Mouse (Mus musculus) stomach, embryonic 14.5 days (tissue): ENCODE measurements around the gene Csde1. TPM values are rescaled to one million over a fixed set of nuclear protein-coding genes. Genes with fewer than 3 reads are reported as not detected.

ENCODE experiments used
- ATAC-seq: fragments of 200-750 bp; cut with Nextera tagmentation; 2 replicates; pipeline ENCODE4 v1.8.0; 2017; ENCODE audit warnings: low read depth, moderate TSS enrichment; ENCODE audit not compliant: insufficient number of reproducible peaks, insufficient read depth, low FRiP score
- H3K27ac ChIP-seq: fragments of 300-500 bp; sonication (generic); 2 replicates; pipeline ENCODE4 v1.5.1; 2014; ENCODE audit warnings: mild to moderate bottlenecking, low read length, moderate library complexity, mixed read lengths
- H3K27me3 ChIP-seq: fragments of 300-500 bp; sonication (generic); 2 replicates; pipeline ENCODE4 v1.6.1; 2014; ENCODE audit warnings: low read length, control low read depth, mixed read lengths; ENCODE audit not compliant: control insufficient read depth, insufficient read depth
- H3K36me3 ChIP-seq: fragments of 300-500 bp; sonication (generic); 2 replicates; pipeline ENCODE4 v1.6.1; 2014; ENCODE audit warnings: mild to moderate bottlenecking, control low read depth, low read length, moderate library complexity, mixed read lengths; ENCODE audit not compliant: control insufficient read depth, insufficient read depth
- H3K4me1 ChIP-seq: fragments of 300-500 bp; sonication (generic); 2 replicates; pipeline ENCODE4 v1.6.1; 2014; ENCODE audit warnings: low read length, control low read depth, mixed read lengths; ENCODE audit not compliant: control insufficient read depth, insufficient read depth
- H3K4me2 ChIP-seq: fragments of 300-500 bp; sonication (generic); replicated peaks from 2 replicates; pipeline ENCODE4 v1.6.1; 2014; ENCODE audit warnings: low read depth, low read length, control low read depth
- H3K4me3 ChIP-seq: fragments of 300-500 bp; sonication (generic); 2 replicates; pipeline ENCODE4 v1.5.1; 2014; ENCODE audit warnings: low read depth, low read length, control low read depth
- H3K9ac ChIP-seq: fragments of 300-500 bp; sonication (generic); replicated peaks from 2 replicates; pipeline ENCODE4 v1.6.1; 2014; ENCODE audit warnings: low read depth, mild to moderate bottlenecking, control low read depth, low read length, moderate library complexity, mixed read lengths
- H3K9me3 ChIP-seq: fragments of 300-500 bp; sonication (generic); 2 replicates; pipeline ENCODE4 v1.6.1; 2016; ENCODE audit warnings: low read depth, low read length, control low read depth; ENCODE audit not compliant: control insufficient read depth
- WGBS: fragments of 180-500 bp; shearing (Covaris S2); extraction: QIAGEN DNeasy Blood & Tissue Kit; methylation state at CpG from one replicate; pipeline ENCODE4 v1.1.7; 2014; 5-methylcytosine and 5-hydroxymethylcytosine counted together
- polyA plus RNA-seq: library from polyadenylated mRNA; unstranded; fragments of >200 nt; fragmentation: Nextera tagmentation; extraction: Ambion mirVana; gene quantifications from 2 replicates; pipeline ENCODE4 v1.2.1, GENCODE M21; 2014

Csde1 gene
- polyA plus RNA-seq, 1 experiment from 2014 or later: 466 TPM

GRCm38 (mm10) chr3:102995605-102996321, 24.5 kb upstream of the Csde1 start, which contains the start of gene Sike1:
Gene Sike1 (plus strand): TSS chr3:102995708.
- peak within 1 kb of the TSS; percentile 64 for H3K4me3 ChIP-seq
- WGBS: under 1% methylated on average over 60 of the region's 60 CpGs
- peak; percentile 96 for ATAC-seq

GRCm38 (mm10) chr3:102997036-102997435, 23.2 kb upstream of the Csde1 start:
- Histone ChIP-seq H3K4me3 (no peak overlapping the region), H3K4me2 (no peak overlapping the region), H3K27ac (no peak overlapping the region), H3K27me3 (no peaks in the 10 kb centered on the region), H3K9ac (no peak overlapping the region), H3K9me3 (no peaks in the 10 kb centered on the region), H3K4me1 (peaks cover 3% of the 10 kb centered on the region; the same call in 1 of the 2 replicates), H3K36me3 (peaks cover 22% of the 10 kb centered on the region)
- no peak for ATAC-seq
- WGBS: 77% methylated on average over 10 of the region's 10 CpGs

More at GRCm38 (mm10) chr3:102995605-102996321, 24.5 kb upstream of the Csde1 start, which contains the start of gene Sike1:
- Histone ChIP-seq H3K4me2 (peak within 1 kb of the TSS; percentile 55), H3K9me3 (no peaks in the 10 kb centered on the region), H3K27me3 (no peaks in the 10 kb centered on the region), H3K9ac (peak within 1 kb of the TSS; percentile 69), H3K36me3 (peaks cover 15% of the 10 kb centered on the region), H3K27ac (peak within 1 kb of the TSS; percentile 84), H3K4me1 (peaks cover 3% of the 10 kb centered on the region; the same call in 1 of the 2 replicates)

GRCm38 (mm10) chr3:102997591-102997990, 22.6 kb upstream of the Csde1 start:
- Histone ChIP-seq H3K27ac (no peak overlapping the region), H3K9me3 (no peaks in the 10 kb centered on the region), H3K9ac (no peak overlapping the region), H3K27me3 (no peaks in the 10 kb centered on the region), H3K36me3 (peaks cover 22% of the 10 kb centered on the region), H3K4me1 (peaks cover 3% of the 10 kb centered on the region; the same call in 1 of the 2 replicates), H3K4me2 (no peak overlapping the region), H3K4me3 (no peak overlapping the region)
- WGBS: 84% methylated on average over 3 of the region's 3 CpGs
- no peak for ATAC-seq

GRCm38 (mm10) chr3:103001595-103001994, 18.6 kb upstream of the Csde1 start:
- WGBS: 95% methylated on average over 7 of the region's 7 CpGs
- H3K4me2 ChIP-seq: no peak overlapping the region
- peaks cover 2% of the 10 kb centered on the region; the same call in 1 of the 2 replicates for H3K4me1 ChIP-seq
- H3K36me3 ChIP-seq: peaks cover 31% of the 10 kb centered on the region
- H3K4me3 ChIP-seq: no peak overlapping the region
- H3K9me3 ChIP-seq: no peaks in the 10 kb centered on the region
- H3K27me3 ChIP-seq: no peaks in the 10 kb centered on the region
- no peak overlapping the region for H3K27ac ChIP-seq
- ATAC-seq: no peak
- no peak overlapping the region for H3K9ac ChIP-seq

- ATAC-seq: no peak
- peaks cover 2% of the 10 kb centered on the region; the same call in 1 of the 2 replicates for H3K4me1 ChIP-seq
- no peak overlapping the region for H3K9ac ChIP-seq
- no peak overlapping the region for H3K27ac ChIP-seq
- no peaks in the 10 kb centered on the region for H3K9me3 ChIP-seq
- H3K27me3 ChIP-seq: no peaks in the 10 kb centered on the region
- no peak overlapping the region for H3K4me2 ChIP-seq
- no peaks in the 10 kb centered on the region for H3K36me3 ChIP-seq
- no peak overlapping the region for H3K4me3 ChIP-seq
- WGBS: 71% methylated on average over 2 of the region's 2 CpGs
Measured at GRCm38 (mm10) chr3:103017350-103017749, 2.9 kb upstream of the Csde1 start.

GRCm38 (mm10) chr3:103019462-103019861, 764 bp upstream of the Csde1 start:
- peak overlapping the region; percentile 96; the same call in 1 of the 2 replicates for H3K27ac ChIP-seq
- 0 out of 2 replicates have a peak overlapping the region, but pooled peaks have one; percentile 71 for H3K4me3 ChIP-seq
- no peak overlapping the region for H3K9ac ChIP-seq
- 81% methylated on average over 2 of the region's 2 CpGs for WGBS
- ATAC-seq: no peak
- H3K27me3 ChIP-seq: no peaks in the 10 kb centered on the region
- peak overlapping the region; percentile 46; the same call in 1 of the 2 replicates for H3K4me2 ChIP-seq
- H3K36me3 ChIP-seq: no peaks in the 10 kb centered on the region
- peaks cover 4% of the 10 kb centered on the region; the same call in 1 of the 2 replicates for H3K4me1 ChIP-seq
- H3K9me3 ChIP-seq: no peaks in the 10 kb centered on the region

GRCm38 (mm10) chr3:103020943-103021638, 865 bp downstream of the Csde1 start:
- Histone ChIP-seq H3K27me3 (no peaks in the 10 kb centered on the region), H3K9me3 (no peaks in the 10 kb centered on the region), H3K4me1 (peaks cover 4% of the 10 kb centered on the region; the same call in 1 of the 2 replicates), H3K4me2 (peak overlapping the region; percentile 82), H3K4me3 (peak overlapping the region; percentile 71), H3K9ac (peak overlapping the region; percentile 95), H3K36me3 (no peaks in the 10 kb centered on the region), H3K27ac (peak overlapping the region; percentile 96)
- ATAC-seq: peak; percentile 92
- under 1% methylated on average over 32 of the region's 37 CpGs for WGBS

GRCm38 (mm10) chr3:103026174-103026573, 5.9 kb downstream of the Csde1 start:
- no peak for ATAC-seq
- H3K9ac ChIP-seq: no peak overlapping the region
- 100% methylated on average over 1 of the region's 1 CpGs for WGBS

More at GRCm38 (mm10) chr3:103026174-103026573, 5.9 kb downstream of the Csde1 start:
- Histone ChIP-seq H3K4me1 (peaks cover 4% of the 10 kb centered on the region; the same call in 1 of the 2 replicates), H3K27me3 (no peaks in the 10 kb centered on the region), H3K27ac (no peak overlapping the region), H3K4me2 (no peak overlapping the region), H3K9me3 (no peaks in the 10 kb centered on the region), H3K36me3 (peaks cover 24% of the 10 kb centered on the region), H3K4me3 (no peak overlapping the region)
